Mouse (Mus musculus): ENCODE results near the gene Abcc2. TPM values are rescaled to one million over a fixed set of nuclear protein-coding genes. Genes with fewer than 3 reads are reported as not detected.

The Abcc2 gene
- total RNA-seq, 2 experiments from 2014 or later, result not detected

Other genes with a start within 250 kb of the Abcc2 start
- not detected for gene Nkx2-3, start 169.9 kb upstream of the Abcc2 start, total RNA-seq (2021)
- gene Slc25a28, start 107.3 kb upstream of the Abcc2 start, total RNA-seq (2021), result 10 to 100 TPM; 22.0 to 23.3 TPM
- 1 to 10 TPM; 5.4 to 5.7 TPM for gene Entpd7, start 92.5 kb upstream of the Abcc2 start, total RNA-seq (2021)
- gene Cutc, start 29.2 kb upstream of the Abcc2 start, total RNA-seq (2021), result 10 to 100 TPM in 1 of 2 experiments, 1 to 10 TPM in 1; 9.8 to 11.6 TPM
- gene Cox15, start 29.2 kb upstream of the Abcc2 start, total RNA-seq (2021), result 10 to 100 TPM; 32.0 to 38.3 TPM
- gene Dnmbp, start 158.0 kb downstream of the Abcc2 start, total RNA-seq (2021), result 10 to 100 TPM; 11.2 to 13.2 TPM
- gene Cpn1, start 204.4 kb downstream of the Abcc2 start, total RNA-seq (2021), result not detected
- under 1 TPM in 1 of 2 experiments, not detected in 1; 0.27 TPM for gene Cyp2c23, start 247.0 kb downstream of the Abcc2 start, total RNA-seq (2021)